Mouse (Mus musculus) lung, adult 2 months (tissue): ENCODE measurements at regions not wholly inside any gene's neighbourhood (a gene's known extent, or its start where the extent isn't known, plus 50 kb on each side); places are given as distances from the start of the nearest gene placed in this dataset.
"Not testable (repeated sequence)": the region's sequence is repeated elsewhere in the genome, so short reads cannot be mapped to it uniquely, and the experiment has no call there.

Source experiments
- DNase-seq: peaks from one replicate; pipeline ENCODE4 v3.0.0; 2022
- H3K4me1 ChIP-seq: fragments of 200-500 bp; 2 replicates; pipeline ENCODE4 v1.6.1; 2011; ENCODE audit warnings: low read length; ENCODE audit not compliant: control insufficient read depth, insufficient read depth
- H3K4me3 ChIP-seq: fragments of 200-500 bp; replicated peaks from 2 replicates; pipeline ENCODE3; 2011; ENCODE audit warnings: low read depth, mild to moderate bottlenecking, control low read depth, low read length; ENCODE audit errors: extremely low read depth
- CTCF ChIP-seq: fragments of 200-500 bp; IDR thresholded peaks from 2 replicates; pipeline ENCODE4 v1.5.1; 2011; ENCODE audit warnings: mild to moderate bottlenecking, low read length, control low read depth; ENCODE audit not compliant: insufficient read depth
- POLR2A ChIP-seq: fragments of 200-500 bp; IDR thresholded peaks from 2 replicates; pipeline ENCODE4 v1.6.1; 2011; ENCODE audit warnings: low read depth, mild to moderate bottlenecking, control low read depth, low read length, borderline replicate concordance; ENCODE audit errors: extremely low read depth
- WGBS: fragments of 180-500 bp; shearing (Covaris S2); methylation state at CpG from one replicate; pipeline ENCODE4 v1.1.7; 2018; 5-methylcytosine and 5-hydroxymethylcytosine counted together

GRCm38 (mm10) chr15:3909471-3909870 lies 69.9 kb downstream of the Fbxo4 start:
- DNase-seq: no peak
- no peak overlapping the region for H3K4me3 ChIP-seq
- WGBS: 57% methylated on average over 3 of the region's 3 CpGs
- H3K4me1 ChIP-seq: no peaks in the 10 kb centered on the region
- no peak for TF ChIP-seq CTCF
- no peak for TF ChIP-seq POLR2A

- WGBS: 7% methylated on average over 2 of the region's 2 CpGs
- no peaks in the 10 kb centered on the region for H3K4me1 ChIP-seq
- no peak for TF ChIP-seq CTCF
- TF ChIP-seq POLR2A: no peak
- no peak for DNase-seq
- H3K4me3 ChIP-seq: no peak overlapping the region
Measured at GRCm38 (mm10) chr15:3908721-3909120, 70.7 kb downstream of the Fbxo4 start.

GRCm38 (mm10) chr15:3905548-3905947 lies 73.8 kb downstream of the Fbxo4 start:
- no peaks in the 10 kb centered on the region for H3K4me1 ChIP-seq
- no peak for DNase-seq
- H3K4me3 ChIP-seq: no peak overlapping the region
- 31% methylated on average over 2 of the region's 2 CpGs for WGBS
- TF ChIP-seq CTCF (no peak), POLR2A (no peak)

- TF ChIP-seq CTCF (no peak), POLR2A (no peak)
- Histone ChIP-seq H3K4me3 (no peak overlapping the region), H3K4me1 (no peaks in the 10 kb centered on the region)
- 26% methylated on average over 2 of the region's 2 CpGs for WGBS
- no peak for DNase-seq
Measured at GRCm38 (mm10) chr15:3878429-3878828, 100.9 kb downstream of the Fbxo4 start.

- Histone ChIP-seq H3K4me3 (no peak overlapping the region), H3K4me1 (no peaks in the 10 kb centered on the region)
- WGBS: 71% methylated on average over 3 of the region's 3 CpGs
- no peak for TF ChIP-seq CTCF
- no peak for TF ChIP-seq POLR2A
- DNase-seq: no peak
Measured at GRCm38 (mm10) chr15:3877506-3877905, 101.9 kb downstream of the Fbxo4 start.

- H3K4me1 ChIP-seq, H3K4me3 ChIP-seq: not testable (repeated sequence)
- WGBS: 43% methylated on average over 7 of the region's 7 CpGs
- peak; percentile 41 for DNase-seq
Measured at GRCm38 (mm10) chr15:3875210-3875861, 104.0 kb downstream of the Fbxo4 start.

GRCm38 (mm10) chr15:3831802-3832201 lies 147.6 kb downstream of the Fbxo4 start:
- WGBS: 76% methylated on average over 4 of the region's 4 CpGs
- no peak for DNase-seq
- no peak for TF ChIP-seq CTCF
- TF ChIP-seq POLR2A: no peak
- H3K4me3 ChIP-seq: no peak overlapping the region
- no peaks in the 10 kb centered on the region for H3K4me1 ChIP-seq

GRCm38 (mm10) chr15:3805430-3805829 lies 173.9 kb downstream of the Fbxo4 start:
- DNase-seq: no peak

GRCm38 (mm10) chr15:3775865-3776264 lies 192.6 kb upstream of the Ghr start:
- 75% methylated on average over 3 of the region's 3 CpGs for WGBS

More at GRCm38 (mm10) chr15:3805430-3805829, 173.9 kb downstream of the Fbxo4 start:
- Histone ChIP-seq H3K4me3 (no peak overlapping the region), H3K4me1 (no peaks in the 10 kb centered on the region)
- TF ChIP-seq CTCF (no peak), POLR2A (no peak)
- WGBS: 89% methylated on average over 2 of the region's 2 CpGs

GRCm38 (mm10) chr15:3772228-3772789 lies 189.0 kb upstream of the Ghr start:
- H3K4me1 ChIP-seq: no peaks in the 10 kb centered on the region
- no peak for DNase-seq
- WGBS: 90% methylated on average over 8 of the region's 8 CpGs
- TF ChIP-seq CTCF: no peak
- TF ChIP-seq POLR2A: no peak
- H3K4me3 ChIP-seq: no peak overlapping the region

More at GRCm38 (mm10) chr15:3775865-3776264, 192.6 kb upstream of the Ghr start:
- TF ChIP-seq POLR2A (no peak), CTCF (no peak)
- H3K4me1 ChIP-seq: no peaks in the 10 kb centered on the region
- no peak overlapping the region for H3K4me3 ChIP-seq
- no peak for DNase-seq

- TF ChIP-seq POLR2A (no peak), CTCF (no peak)
- WGBS: 78% methylated on average over 4 of the region's 4 CpGs
- Histone ChIP-seq H3K4me3 (no peak overlapping the region), H3K4me1 (no peaks in the 10 kb centered on the region)
- no peak for DNase-seq
Measured at GRCm38 (mm10) chr15:3770312-3770711, 187.0 kb upstream of the Ghr start.
